Mouse (Mus musculus): ENCODE results near the gene Adra1b. TPM values are rescaled to one million over a fixed set of nuclear protein-coding genes. Genes with fewer than 3 reads are reported as not detected.

Gene Adra1b
- polyA plus RNA-seq, 1 experiment, result 4.6 TPM

- Histone ChIP-seq H3K4me1 (replicated peaks; ENCODE audit: control insufficient read depth, insufficient read depth, low read length) (no peaks in the 10 kb centered on the region), H3K27ac (ENCODE audit: control insufficient read depth, insufficient read depth, low read length) (no peak overlapping the region), H3K4me3 (ENCODE audit: control insufficient read depth, insufficient read depth, low read length) (no peak overlapping the region), H3K27me3 (ENCODE audit: control insufficient read depth, insufficient read depth, low read length) (no peaks in the 10 kb centered on the region), H3K36me3 (ENCODE audit: control insufficient read depth, insufficient read depth, low read length) (no peaks in the 10 kb centered on the region)
- 82% methylated on average over 6 of the region's 6 CpGs for WGBS
- TF ChIP-seq POLR2A (IDR thresholded peaks at IDR 0.05; ENCODE audit: control insufficient read depth, extremely low read depth, insufficient read depth, low read length, poor library complexity), result no peak
- no peak for TF ChIP-seq CTCF (IDR thresholded peaks at IDR 0.05; ENCODE audit: borderline replicate concordance, control insufficient read depth, extremely low read depth, insufficient read depth, low read length, poor library complexity)
- DNase-seq, result no peak
Measured at GRCm38 (mm10) chr11:43925584-43925983, 24.6 kb upstream of the Adra1b start.

- H3K27ac ChIP-seq (ENCODE audit: control insufficient read depth, insufficient read depth, low read length), result no peak overlapping the region
- no peaks in the 10 kb centered on the region for H3K27me3 ChIP-seq (ENCODE audit: control insufficient read depth, insufficient read depth, low read length)
- H3K4me1 ChIP-seq (replicated peaks; ENCODE audit: control insufficient read depth, insufficient read depth, low read length), result no peaks in the 10 kb centered on the region
- 72% methylated on average over 2 of the region's 2 CpGs for WGBS
- DNase-seq, result no peak
- TF ChIP-seq CTCF (IDR thresholded peaks at IDR 0.05; ENCODE audit: borderline replicate concordance, control insufficient read depth, extremely low read depth, insufficient read depth, low read length, poor library complexity) (no peak), POLR2A (IDR thresholded peaks at IDR 0.05; ENCODE audit: control insufficient read depth, extremely low read depth, insufficient read depth, low read length, poor library complexity) (no peak)
- H3K36me3 ChIP-seq (ENCODE audit: control insufficient read depth, insufficient read depth, low read length), result no peaks in the 10 kb centered on the region
- H3K4me3 ChIP-seq (ENCODE audit: control insufficient read depth, insufficient read depth, low read length), result no peak overlapping the region
Measured at GRCm38 (mm10) chr11:43921701-43922100, 20.7 kb upstream of the Adra1b start.

GRCm38 (mm10) chr11:43919492-43920055, 18.6 kb upstream of the Adra1b start:
- Histone ChIP-seq H3K27ac (ENCODE audit: control insufficient read depth, insufficient read depth, low read length) (no peak overlapping the region), H3K4me3 (ENCODE audit: control insufficient read depth, insufficient read depth, low read length) (no peak overlapping the region), H3K36me3 (ENCODE audit: control insufficient read depth, insufficient read depth, low read length) (no peaks in the 10 kb centered on the region), H3K4me1 (replicated peaks; ENCODE audit: control insufficient read depth, insufficient read depth, low read length) (no peaks in the 10 kb centered on the region), H3K27me3 (ENCODE audit: control insufficient read depth, insufficient read depth, low read length) (no peaks in the 10 kb centered on the region)
- TF ChIP-seq CTCF (IDR thresholded peaks at IDR 0.05; ENCODE audit: borderline replicate concordance, control insufficient read depth, extremely low read depth, insufficient read depth, low read length, poor library complexity), result no peak
- TF ChIP-seq POLR2A (IDR thresholded peaks at IDR 0.05; ENCODE audit: control insufficient read depth, extremely low read depth, insufficient read depth, low read length, poor library complexity), result no peak
- DNase-seq, result no peak
- 84% methylated on average over 7 of the region's 7 CpGs for WGBS

GRCm38 (mm10) chr11:43914552-43915447, 13.8 kb upstream of the Adra1b start:
- Histone ChIP-seq H3K27ac (ENCODE audit: control insufficient read depth, insufficient read depth, low read length) (no peak overlapping the region), H3K4me1 (replicated peaks; ENCODE audit: control insufficient read depth, insufficient read depth, low read length) (no peaks in the 10 kb centered on the region), H3K4me3 (ENCODE audit: control insufficient read depth, insufficient read depth, low read length) (no peak overlapping the region), H3K27me3 (ENCODE audit: control insufficient read depth, insufficient read depth, low read length) (no peaks in the 10 kb centered on the region), H3K36me3 (ENCODE audit: control insufficient read depth, insufficient read depth, low read length) (no peaks in the 10 kb centered on the region)
- no peak for DNase-seq
- TF ChIP-seq POLR2A (IDR thresholded peaks at IDR 0.05; ENCODE audit: control insufficient read depth, extremely low read depth, insufficient read depth, low read length, poor library complexity), result no peak
- no peak for TF ChIP-seq CTCF (IDR thresholded peaks at IDR 0.05; ENCODE audit: borderline replicate concordance, control insufficient read depth, extremely low read depth, insufficient read depth, low read length, poor library complexity)
- 82% methylated on average over 12 of the region's 12 CpGs for WGBS

- 73% methylated on average over 16 of the region's 16 CpGs for WGBS
- Histone ChIP-seq H3K4me1 (replicated peaks; ENCODE audit: control insufficient read depth, insufficient read depth, low read length) (no peaks in the 10 kb centered on the region), H3K36me3 (ENCODE audit: control insufficient read depth, insufficient read depth, low read length) (no peaks in the 10 kb centered on the region), H3K4me3 (ENCODE audit: control insufficient read depth, insufficient read depth, low read length) (no peak overlapping the region), H3K27me3 (ENCODE audit: control insufficient read depth, insufficient read depth, low read length) (no peaks in the 10 kb centered on the region), H3K27ac (ENCODE audit: control insufficient read depth, insufficient read depth, low read length) (no peak overlapping the region)
- no peak for DNase-seq
- TF ChIP-seq POLR2A (IDR thresholded peaks at IDR 0.05; ENCODE audit: control insufficient read depth, extremely low read depth, insufficient read depth, low read length, poor library complexity) (no peak), CTCF (IDR thresholded peaks at IDR 0.05; ENCODE audit: borderline replicate concordance, control insufficient read depth, extremely low read depth, insufficient read depth, low read length, poor library complexity) (no peak)
Measured at GRCm38 (mm10) chr11:43912136-43912888, 11.3 kb upstream of the Adra1b start.

- TF ChIP-seq POLR2A (IDR thresholded peaks at IDR 0.05; ENCODE audit: control insufficient read depth, extremely low read depth, insufficient read depth, low read length, poor library complexity) (no peak), CTCF (IDR thresholded peaks at IDR 0.05; ENCODE audit: borderline replicate concordance, control insufficient read depth, extremely low read depth, insufficient read depth, low read length, poor library complexity) (no peak)
- WGBS, result 94% methylated on average over 6 of the region's 6 CpGs
- Histone ChIP-seq H3K4me3 (ENCODE audit: control insufficient read depth, insufficient read depth, low read length) (no peak overlapping the region), H3K4me1 (replicated peaks; ENCODE audit: control insufficient read depth, insufficient read depth, low read length) (no peaks in the 10 kb centered on the region), H3K27ac (ENCODE audit: control insufficient read depth, insufficient read depth, low read length) (no peak overlapping the region), H3K36me3 (ENCODE audit: control insufficient read depth, insufficient read depth, low read length) (no peaks in the 10 kb centered on the region), H3K27me3 (ENCODE audit: control insufficient read depth, insufficient read depth, low read length) (no peaks in the 10 kb centered on the region)
- DNase-seq, result no peak
Measured at GRCm38 (mm10) chr11:43911646-43912045, 10.6 kb upstream of the Adra1b start.

Measured in thymus, adult 2 months (tissue).